Mouse (Mus musculus) cerebellum, adult 9-11 months (tissue): ENCODE measurements around the gene Cds1.
"Not testable (repeated sequence)": the region's sequence is repeated elsewhere in the genome, so short reads cannot be mapped to it uniquely, and the experiment has no call there.

Experiments used
- DNase-seq: peaks from one replicate; pipeline ENCODE4 v3.0.0; 2022

Gene Cds1

GRCm38 (mm10) chr5:101832042-101832441 is 67.1 kb downstream of the Cds1 start:
- peak; percentile 57 for DNase-seq

DNA sequence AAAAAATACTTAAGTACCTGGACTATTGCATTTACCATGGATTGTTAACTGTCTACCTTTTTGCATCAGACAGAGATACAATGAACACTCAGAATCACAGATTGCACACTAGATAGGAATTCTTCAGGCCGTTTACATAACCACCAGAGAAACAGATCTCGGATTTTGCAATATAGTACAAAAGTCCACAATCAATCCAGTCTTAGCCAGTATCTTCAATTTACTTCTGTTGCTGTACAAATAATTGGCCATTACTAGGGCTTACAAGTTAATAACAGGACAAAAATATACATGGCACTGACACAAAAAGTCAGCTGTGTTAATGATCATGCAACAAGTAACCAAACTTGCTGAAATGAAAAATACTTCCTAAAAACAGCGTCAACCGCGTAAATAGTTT is 68.1 kb downstream of the Cds1 start:
- no peak for DNase-seq

DNA sequence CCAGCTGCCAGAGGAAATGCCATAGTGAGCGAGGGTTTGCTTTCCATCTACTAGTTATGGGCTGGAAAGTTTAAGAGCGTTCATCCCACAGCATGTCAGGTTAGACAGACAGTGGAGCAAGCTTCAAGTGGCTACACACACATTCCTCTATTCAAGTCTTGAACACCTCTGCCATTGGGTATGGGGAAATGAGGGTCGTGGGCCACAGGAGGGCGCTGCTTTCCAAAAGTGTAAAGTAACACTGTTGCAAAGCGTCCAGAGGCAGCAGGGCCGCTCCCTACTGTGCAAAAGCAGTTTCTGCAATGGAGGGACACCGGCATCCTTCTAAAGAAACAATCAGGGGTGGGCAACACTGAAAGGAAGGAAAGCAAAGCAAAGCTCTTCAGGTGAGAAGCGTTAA is 68.9 kb downstream of the Cds1 start:
- DNase-seq = no peak

DNA sequence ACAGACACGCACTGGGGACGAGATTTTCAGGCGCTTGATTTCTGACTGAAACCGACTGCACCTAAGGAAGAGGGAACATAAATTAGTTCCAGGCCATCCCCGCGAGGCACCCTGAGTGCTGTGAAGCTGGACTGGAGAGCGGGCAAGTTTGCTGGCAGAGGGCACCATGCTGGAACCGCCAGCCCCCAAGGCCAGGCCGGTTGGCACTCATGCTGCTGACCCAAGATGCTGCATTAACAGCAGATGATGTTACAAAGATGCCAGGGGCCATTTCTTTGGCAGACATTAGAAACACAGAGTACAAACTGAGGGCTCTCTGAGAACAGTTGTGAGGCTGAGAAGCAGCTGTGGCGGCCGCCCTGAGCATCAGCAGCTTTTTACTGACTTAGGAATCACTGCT is 71.3 kb downstream of the Cds1 start:
- DNase-seq = no peak

DNA sequence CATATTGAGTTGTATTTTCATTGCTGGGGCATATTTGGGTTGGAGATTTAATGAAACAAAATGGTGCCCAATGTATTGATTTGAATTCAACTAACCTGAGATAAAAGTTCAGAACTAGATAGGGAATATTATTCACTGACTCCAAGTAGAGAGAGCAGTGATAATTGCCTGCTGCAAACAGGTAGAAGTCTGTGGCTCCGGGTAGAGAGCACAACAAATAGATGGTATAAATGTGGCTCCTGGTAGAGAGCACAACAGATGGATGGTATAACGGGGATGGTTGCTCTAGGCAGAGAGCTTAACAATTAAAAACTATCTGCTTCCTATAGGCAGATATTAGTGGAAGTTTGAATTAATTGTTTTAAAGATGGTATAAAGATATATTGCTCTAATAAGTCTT is 72.7 kb downstream of the Cds1 start:
- DNase-seq = not testable (repeated sequence)

DNA sequence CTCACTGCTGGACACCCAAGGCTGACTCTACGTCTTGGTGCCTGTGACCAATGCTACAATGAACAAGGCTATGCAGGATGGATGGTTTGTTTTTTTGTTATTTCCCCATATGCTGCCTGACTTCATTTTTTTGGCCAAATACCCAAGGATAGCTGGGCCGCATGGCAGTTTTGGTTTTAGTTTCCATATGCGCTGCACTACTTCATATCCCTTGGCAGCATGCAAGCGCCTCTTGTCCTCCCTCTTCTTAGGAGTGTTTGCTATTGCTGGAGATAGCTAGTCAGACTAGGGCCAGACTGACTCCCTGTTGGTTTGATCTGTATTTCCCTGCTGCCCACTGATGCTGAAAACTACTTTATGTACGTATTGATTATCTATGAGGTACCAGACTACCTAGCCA is 75.5 kb downstream of the Cds1 start:
- peak; percentile 37 for DNase-seq

GRCm38 (mm10) chr5:101845011-101845410 is 80.1 kb downstream of the Cds1 start:
- no peak for DNase-seq

DNA sequence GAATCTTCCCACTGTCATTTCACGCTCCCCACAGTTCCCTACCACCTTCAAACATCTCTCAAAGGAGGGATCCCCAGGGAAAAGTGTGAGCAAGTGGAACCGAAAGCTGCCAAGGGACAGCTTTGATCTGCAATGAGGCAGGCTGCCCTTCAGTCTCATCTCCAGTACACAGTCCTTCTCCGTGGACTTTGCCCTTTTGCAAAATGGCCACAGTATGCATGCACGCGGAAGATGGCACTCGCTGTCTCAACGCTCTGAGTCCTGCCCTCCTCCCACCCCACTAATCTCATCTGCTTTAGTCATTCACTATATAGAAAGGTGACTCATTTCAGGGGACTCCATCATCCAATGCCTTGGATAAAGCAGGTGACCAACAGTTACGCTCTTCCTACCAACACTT is 81.0 kb downstream of the Cds1 start:
- no peak for DNase-seq

- DNase-seq = no peak
Measured at GRCm38 (mm10) chr5:101847323-101847722, 82.4 kb downstream of the Cds1 start.

GRCm38 (mm10) chr5:101847762-101848161 is 82.8 kb downstream of the Cds1 start:
- no peak for DNase-seq

GRCm38 (mm10) chr5:101851133-101851532 is 86.2 kb downstream of the Cds1 start:
- DNase-seq = no peak

DNA sequence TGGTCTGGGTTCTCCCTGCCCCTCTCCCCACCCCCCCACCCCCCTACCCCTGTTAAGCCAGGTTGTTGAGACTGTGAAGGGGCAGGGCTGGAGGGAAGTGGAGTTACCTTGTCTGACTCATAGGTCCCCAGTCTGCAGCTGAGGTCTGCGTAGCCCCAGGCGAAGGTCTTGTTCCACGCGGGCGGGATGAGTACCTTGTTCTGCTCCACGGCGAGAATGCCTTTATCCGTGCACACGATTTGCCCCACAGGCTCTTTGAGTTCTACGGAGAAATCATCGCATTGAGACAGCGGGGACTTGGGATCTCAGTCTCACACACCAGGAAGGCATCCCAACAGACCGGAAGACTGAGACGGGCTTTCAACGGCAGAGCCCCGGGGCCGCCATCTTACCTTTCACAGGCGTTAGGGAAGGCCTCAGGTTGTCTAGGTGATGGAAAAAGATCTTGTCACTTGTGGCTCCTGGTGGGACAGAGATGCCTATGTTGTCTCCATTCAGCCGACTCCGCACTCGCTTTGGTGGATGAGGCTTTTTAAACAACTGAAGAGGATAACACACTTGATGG is 87.3 kb downstream of the Cds1 start:
- no peak for DNase-seq

DNA sequence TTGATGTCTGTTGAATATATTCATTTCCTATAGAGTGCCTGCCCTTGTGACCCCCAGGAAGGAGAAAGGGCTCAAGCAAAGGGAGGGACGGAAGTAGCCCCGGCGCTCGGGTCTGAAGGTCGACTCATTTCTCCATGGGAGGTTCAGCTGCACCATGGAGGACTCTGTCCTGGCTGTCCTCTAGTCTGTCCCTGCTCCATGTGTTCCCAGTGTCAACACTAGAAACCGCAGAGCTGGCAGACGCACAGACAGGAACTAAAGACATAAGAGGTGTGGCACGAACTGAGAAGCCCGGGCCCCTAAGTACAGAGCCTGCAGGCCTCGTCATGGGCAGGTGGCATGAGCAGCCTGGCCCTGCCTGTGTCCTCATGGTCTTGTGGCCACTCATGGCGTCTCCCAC is 89.2 kb downstream of the Cds1 start:
- DNase-seq = no peak

DNA sequence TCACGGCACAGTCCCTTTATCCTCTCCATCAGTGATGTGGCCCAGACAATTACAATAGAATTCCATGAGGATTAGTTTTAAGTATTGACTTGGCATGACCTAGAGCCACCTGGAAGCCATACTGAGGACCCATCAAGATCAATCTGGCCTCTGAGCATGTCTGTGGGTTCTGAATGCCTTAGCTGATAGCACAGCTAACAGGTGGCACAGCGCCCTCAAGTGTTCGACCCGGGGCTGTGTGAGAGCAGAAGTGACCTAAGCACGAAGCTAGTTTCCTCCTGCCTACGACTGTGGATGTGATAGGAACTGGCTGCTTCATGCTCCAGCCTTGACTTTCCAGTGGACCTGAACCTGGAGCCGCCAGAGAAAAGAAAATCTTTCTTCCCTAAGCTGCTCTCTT is 89.7 kb downstream of the Cds1 start:
- DNase-seq = no peak

DNA sequence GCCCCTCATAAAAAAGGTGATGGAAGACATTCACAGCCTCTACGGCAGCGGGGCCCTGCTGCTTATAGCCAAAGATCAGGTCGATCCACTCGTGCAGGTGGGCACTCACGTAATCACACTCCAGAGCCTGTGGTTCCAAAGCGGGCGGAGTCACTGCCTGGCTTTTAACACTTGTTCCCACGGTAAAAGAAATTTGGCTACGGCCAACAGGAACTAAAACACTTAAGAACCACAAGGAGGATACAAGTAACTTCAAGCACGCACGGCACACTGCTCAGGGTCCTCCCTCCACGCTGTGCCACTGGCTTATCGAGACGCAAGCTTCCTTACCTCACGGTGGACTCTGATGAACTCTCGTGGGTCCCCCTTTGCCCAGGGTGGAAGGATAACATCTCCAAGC is 90.5 kb downstream of the Cds1 start:
- DNase-seq = no peak

DNA sequence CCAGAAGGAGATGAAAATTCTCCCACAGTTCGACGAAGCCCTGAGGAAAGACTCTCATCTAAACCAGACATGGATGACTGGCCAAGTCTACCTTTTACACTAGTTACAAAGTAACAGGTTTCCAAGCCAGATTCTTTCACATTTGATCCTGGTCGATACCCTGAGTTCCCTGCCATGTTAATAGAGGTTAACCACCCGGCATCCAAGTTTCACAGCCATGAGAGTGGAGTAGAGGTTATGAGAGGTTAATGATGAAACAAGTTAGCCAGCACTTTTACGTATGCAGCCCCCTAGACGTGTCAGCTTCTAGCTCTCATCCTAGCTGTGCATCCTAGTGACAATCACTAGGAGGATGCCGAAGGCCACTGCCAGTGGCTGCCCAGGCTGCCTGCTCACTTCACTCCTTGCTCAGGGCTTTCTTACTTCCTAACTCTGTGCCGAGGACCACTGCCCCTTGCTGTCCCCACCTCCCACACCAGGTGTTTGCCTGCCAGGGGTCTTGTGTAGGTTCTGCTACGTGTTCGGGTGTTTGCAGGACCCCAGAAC is 94.0 kb downstream of the Cds1 start:
- no peak for DNase-seq

- DNase-seq = no peak
Measured at GRCm38 (mm10) chr5:101861786-101862571, 97.0 kb downstream of the Cds1 start.

DNA sequence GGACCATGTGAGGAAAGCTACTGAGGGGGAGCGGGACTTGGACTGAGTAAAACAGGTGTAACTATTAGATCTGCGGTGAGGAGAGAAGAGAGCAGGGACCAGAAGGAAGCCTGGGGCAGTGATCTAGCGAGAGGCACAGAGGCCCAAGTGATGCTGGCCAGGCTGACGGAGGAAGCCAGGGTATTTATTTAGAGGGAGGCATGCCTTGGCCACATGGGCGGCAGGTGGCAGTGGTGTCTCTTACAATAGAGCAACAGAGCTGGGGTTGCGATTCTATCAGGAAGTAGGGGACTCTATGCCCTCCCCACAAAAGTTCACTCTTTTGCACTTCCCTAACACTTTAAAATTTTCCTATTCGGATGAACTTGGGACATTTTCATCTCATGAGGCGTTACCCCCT is 97.7 kb downstream of the Cds1 start:
- DNase-seq = no peak

GRCm38 (mm10) chr5:101863946-101864345 is 99.0 kb downstream of the Cds1 start:
- no peak for DNase-seq

DNA sequence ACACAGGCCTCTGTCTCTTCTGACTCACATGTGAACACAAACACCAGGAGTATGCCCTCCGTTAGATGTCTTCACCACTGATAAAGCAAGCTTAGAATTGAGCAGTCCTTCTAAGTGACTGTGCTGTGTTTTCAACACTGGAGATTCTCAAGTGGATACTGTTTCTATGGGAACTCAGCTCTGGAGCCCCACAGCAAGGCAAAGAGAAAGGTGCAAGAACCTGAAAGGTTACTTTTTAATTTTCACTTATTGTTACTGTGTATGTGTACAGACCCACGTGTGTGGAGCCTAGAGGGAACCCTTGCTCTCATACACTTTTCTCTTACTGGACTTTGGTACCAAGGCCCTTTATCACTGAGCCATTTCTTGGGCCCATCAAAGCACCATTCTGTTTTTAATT is 101.8 kb downstream of the Cds1 start:
- no peak for DNase-seq
